Mouse (Mus musculus) brown adipose tissue, adult 24 weeks (tissue): ENCODE data around the gene Ank3. TPM values are rescaled to one million over a fixed set of nuclear protein-coding genes. Genes with fewer than 3 reads are reported as not detected.

ENCODE experiments used
- H3K27ac ChIP-seq: fragments of 200-500 bp; replicated peaks from 2 replicates; pipeline ENCODE4 v1.5.1; 2012; ENCODE audit warnings: low read depth, mild to moderate bottlenecking, low read length
- H3K4me1 ChIP-seq: fragments of 200-500 bp; 2 replicates; pipeline ENCODE4 v1.6.1; 2012; ENCODE audit warnings: low read length, mixed read lengths; ENCODE audit not compliant: control insufficient read depth, insufficient read depth, insufficient read length
- H3K4me3 ChIP-seq: fragments of 200-500 bp; 2 replicates; pipeline ENCODE4 v1.5.1; 2012; ENCODE audit warnings: low read depth, mild to moderate bottlenecking, low read length, moderate library complexity; ENCODE audit not compliant: insufficient read depth
- polyA plus RNA-seq: library from polyadenylated mRNA; stranded (reverse); fragments of >200 nt; gene quantifications from 2 replicates; pipeline ENCODE4 v1.2.4, GENCODE M21; 2012; ENCODE audit not compliant: missing spikeins, insufficient read depth, insufficient read length

Ank3 gene
- polyA plus RNA-seq, 1 experiment: 6.5 TPM

GRCm38 (mm10) chr10:69553091-69553490 lies 154.5 kb downstream of the Ank3 start:
- Histone ChIP-seq H3K4me3 (no peak overlapping the region), H3K4me1 (no peaks in the 10 kb centered on the region), H3K27ac (no peak overlapping the region)

GRCm38 (mm10) chr10:69555592-69555991 lies 157.0 kb downstream of the Ank3 start:
- Histone ChIP-seq H3K4me3 (no peak overlapping the region), H3K4me1 (no peaks in the 10 kb centered on the region), H3K27ac (no peak overlapping the region)

- Histone ChIP-seq H3K4me1 (no peaks in the 10 kb centered on the region), H3K4me3 (no peak overlapping the region), H3K27ac (no peak overlapping the region)
Measured at GRCm38 (mm10) chr10:69556278-69556677, 157.7 kb downstream of the Ank3 start.

- Histone ChIP-seq H3K4me3 (no peak overlapping the region), H3K4me1 (no peaks in the 10 kb centered on the region), H3K27ac (no peak overlapping the region)
Measured at GRCm38 (mm10) chr10:69560237-69560636, 161.7 kb downstream of the Ank3 start.

GRCm38 (mm10) chr10:69562931-69563330 lies 164.4 kb downstream of the Ank3 start:
- no peak overlapping the region for H3K4me3 ChIP-seq
- H3K4me1 ChIP-seq: no peaks in the 10 kb centered on the region
- no peak overlapping the region for H3K27ac ChIP-seq

- H3K4me3 ChIP-seq: no peak overlapping the region
- no peak overlapping the region for H3K27ac ChIP-seq
- H3K4me1 ChIP-seq: no peaks in the 10 kb centered on the region
Measured at GRCm38 (mm10) chr10:69565052-69565451, 166.5 kb downstream of the Ank3 start.

GRCm38 (mm10) chr10:69568976-69569375 lies 170.4 kb downstream of the Ank3 start:
- no peak overlapping the region for H3K27ac ChIP-seq

GRCm38 (mm10) chr10:69569740-69570139 lies 171.2 kb downstream of the Ank3 start:
- no peak overlapping the region for H3K27ac ChIP-seq

More at GRCm38 (mm10) chr10:69568976-69569375, 170.4 kb downstream of the Ank3 start:
- Histone ChIP-seq H3K4me3 (no peak overlapping the region), H3K4me1 (peaks cover 3% of the 10 kb centered on the region)

GRCm38 (mm10) chr10:69570466-69571288 lies 172.1 kb downstream of the Ank3 start:
- Histone ChIP-seq H3K4me1 (peaks cover 3% of the 10 kb centered on the region), H3K4me3 (no peak overlapping the region), H3K27ac (no peak overlapping the region)

More at GRCm38 (mm10) chr10:69569740-69570139, 171.2 kb downstream of the Ank3 start:
- peaks cover 3% of the 10 kb centered on the region for H3K4me1 ChIP-seq
- no peak overlapping the region for H3K4me3 ChIP-seq

GRCm38 (mm10) chr10:69571422-69571821 lies 172.8 kb downstream of the Ank3 start:
- Histone ChIP-seq H3K4me1 (peaks cover 3% of the 10 kb centered on the region), H3K27ac (no peak overlapping the region), H3K4me3 (peak overlapping the region; percentile 43)

- no peak overlapping the region for H3K27ac ChIP-seq
- H3K4me3 ChIP-seq: peak overlapping the region; percentile 43; the same call in 1 of the 2 replicates
- peaks cover 3% of the 10 kb centered on the region for H3K4me1 ChIP-seq
Measured at GRCm38 (mm10) chr10:69571972-69572371, 173.4 kb downstream of the Ank3 start.

GRCm38 (mm10) chr10:69573054-69573453 lies 174.5 kb downstream of the Ank3 start:
- peaks cover 3% of the 10 kb centered on the region for H3K4me1 ChIP-seq
- no peak overlapping the region for H3K27ac ChIP-seq
- H3K4me3 ChIP-seq: no peak overlapping the region

- Histone ChIP-seq H3K4me3 (no peak overlapping the region), H3K4me1 (peaks cover 3% of the 10 kb centered on the region), H3K27ac (no peak overlapping the region)
Measured at GRCm38 (mm10) chr10:69573746-69574145, 175.2 kb downstream of the Ank3 start.

GRCm38 (mm10) chr10:69574190-69574663 lies 175.7 kb downstream of the Ank3 start:
- Histone ChIP-seq H3K4me3 (no peak overlapping the region), H3K4me1 (peaks cover 3% of the 10 kb centered on the region), H3K27ac (no peak overlapping the region)

GRCm38 (mm10) chr10:69574894-69575293 lies 176.3 kb downstream of the Ank3 start:
- H3K4me3 ChIP-seq: no peak overlapping the region
- H3K4me1 ChIP-seq: peaks cover 3% of the 10 kb centered on the region
- H3K27ac ChIP-seq: no peak overlapping the region

GRCm38 (mm10) chr10:69575451-69575850 lies 176.9 kb downstream of the Ank3 start:
- H3K4me3 ChIP-seq: no peak overlapping the region
- H3K4me1 ChIP-seq: peaks cover under 1% of the 10 kb centered on the region
- H3K27ac ChIP-seq: no peak overlapping the region
